Mouse (Mus musculus) telencephalon, adult 2 months (tissue): ENCODE measurements around the gene Slc35g2.

Experiments
- DNase-seq: peaks from one replicate; pipeline ENCODE4 v3.0.0-alpha.2; 2011; ENCODE audit warnings: low read depth, low spot score

Gene Slc35g2

GRCm38 (mm10) chr9:100570626-100571233 lies at the start of gene Slc35g2:
Slc35g2 (minus strand) TSS chr9:100571090.
- DNase-seq, result no peak

GRCm38 (mm10) chr9:100616947-100617346 lies 46.1 kb upstream of the Slc35g2 start:
- DNase-seq, result no peak

GRCm38 (mm10) chr9:100613501-100614071 lies 42.7 kb upstream of the Slc35g2 start:
- DNase-seq, result no peak

GRCm38 (mm10) chr9:100605985-100606554 lies 35.2 kb upstream of the Slc35g2 start:
- peak; percentile 57 for DNase-seq

- no peak for DNase-seq
These were observed 34.6 kb upstream of the Slc35g2 start for GRCm38 (mm10) chr9:100605522-100605921.

- DNase-seq, result no peak
These were observed 32.3 kb upstream of the Slc35g2 start for GRCm38 (mm10) chr9:100603156-100603555.

- DNase-seq, result no peak
These were observed 31.2 kb upstream of the Slc35g2 start for GRCm38 (mm10) chr9:100602130-100602529.

- no peak for DNase-seq
These were observed 29.0 kb upstream of the Slc35g2 start for GRCm38 (mm10) chr9:100599761-100600328.

- DNase-seq, result no peak
These were observed 26.7 kb upstream of the Slc35g2 start, which contains the start of gene Stag1 for GRCm38 (mm10) chr9:100597546-100597945. Stag1 (plus strand) TSS chr9:100597798.

- DNase-seq, result no peak
These were observed 25.4 kb upstream of the Slc35g2 start for GRCm38 (mm10) chr9:100596317-100596716.

GRCm38 (mm10) chr9:100590462-100590861 lies 19.6 kb upstream of the Slc35g2 start:
- no peak for DNase-seq

GRCm38 (mm10) chr9:100584031-100584430 lies 13.1 kb upstream of the Slc35g2 start:
- DNase-seq, result no peak

- DNase-seq, result no peak
These were observed 12.1 kb upstream of the Slc35g2 start for GRCm38 (mm10) chr9:100582883-100583575.

- DNase-seq, result no peak
These were observed 10.9 kb upstream of the Slc35g2 start for GRCm38 (mm10) chr9:100581543-100582492.

GRCm38 (mm10) chr9:100580196-100580740 lies 9.4 kb upstream of the Slc35g2 start:
- DNase-seq, result no peak

GRCm38 (mm10) chr9:100573942-100574341 lies 3.1 kb upstream of the Slc35g2 start:
- no peak for DNase-seq

GRCm38 (mm10) chr9:100573300-100573699 lies 2.4 kb upstream of the Slc35g2 start:
- no peak for DNase-seq

GRCm38 (mm10) chr9:100571511-100571910 lies 621 bp upstream of the Slc35g2 start:
- DNase-seq, result no peak

GRCm38 (mm10) chr9:100569798-100570625 lies 878 bp downstream of the Slc35g2 start:
- no peak for DNase-seq
